9 mouse cellular contexts compared by ENCODE assay signal in the genomic region with DNA sequence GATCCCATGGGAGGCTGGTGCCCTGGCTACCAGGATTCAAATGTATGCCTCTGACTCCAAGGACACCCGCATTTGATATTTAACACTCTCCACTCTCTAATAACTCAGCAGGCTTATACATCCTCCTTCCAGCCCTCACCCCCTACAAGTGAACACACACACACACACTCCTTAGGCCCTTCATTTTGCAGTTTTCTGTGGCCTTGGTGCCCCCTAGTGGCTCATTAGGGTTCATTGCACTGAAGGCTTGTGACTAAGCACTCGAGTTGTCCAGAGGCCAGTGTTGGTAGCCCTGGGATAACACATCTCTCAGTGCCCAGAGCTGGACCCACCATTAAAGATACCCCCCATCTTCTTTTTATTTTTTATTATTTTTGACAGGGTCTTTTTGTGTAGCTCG. TPM values are rescaled to one million over a fixed set of nuclear protein-coding genes. Genes with fewer than 3 reads are reported as not detected.
DNase-seq lines count a peak whose midpoint lies in the region; ATAC-seq and TF ChIP-seq lines count a peak whose summit lies in the region.
"Had no signal": no experiment of that assay in that cellular context is flagged by ENCODE, and none has a peak within 500 bp of the region (broad histone marks: within the 10 kb centered on the region; RNA-seq: fewer than 3 reads in every experiment).

No protein-coding gene starts in this region.

- no peak overlapping the region for H3K4me3 ChIP-seq in MEL (ENCODE audit: control insufficient read depth in 1 of 2, insufficient read depth in 1 of 2, low read depth in 2 of 2, low read length in 2 of 2)
- H3K4me3 ChIP-seq in forebrain, embryonic 15.5 days, result no peak overlapping the region
- no peak overlapping the region for H3K4me3 ChIP-seq in hindbrain, embryonic 11.5 days (ENCODE audit: low read depth, low read length)

- H3K79me2 ChIP-seq in MEL (ENCODE audit: control insufficient read depth, insufficient read depth, low read length, poor library complexity), result no peaks in the 10 kb centered on the region

- H3K4me2 ChIP-seq in forebrain, embryonic 15.5 days (replicated peaks), result no peak overlapping the region
- no peak overlapping the region for H3K4me2 ChIP-seq in hindbrain, embryonic 11.5 days (replicated peaks; ENCODE audit: low read depth, low read length)

- TF ChIP-seq EP300 in MEL (IDR thresholded peaks at IDR 0.05; ENCODE audit: low read depth in 1 of 2, low read length in 2 of 2), result no peak

- WGBS in forebrain, embryonic 15.5 days, result 11% methylated on average over 3 of the region's 3 CpGs
- 12% methylated on average over 3 of the region's 3 CpGs for WGBS in hindbrain, embryonic 11.5 days

- no peak overlapping the region for H3K9ac ChIP-seq in MEL (ENCODE audit: control insufficient read depth, low read depth, low read length, poor library complexity, severe bottlenecking)
- H3K9ac ChIP-seq in forebrain, embryonic 15.5 days (replicated peaks), result no peak overlapping the region
- no peak overlapping the region for H3K9ac ChIP-seq in hindbrain, embryonic 11.5 days (ENCODE audit: low read depth, low read length)

- ATAC-seq in cerebellum, adult (ENCODE audit: insufficient number of reproducible peaks, low FRiP score, low TSS enrichment), result 0 out of 2 replicates have a peak, but pooled peaks have one; percentile 63
- peak; percentile 77 for ATAC-seq in forebrain, embryonic 15.5 days (replicated peaks)
- peak; percentile 64 for ATAC-seq in hindbrain, embryonic 11.5 days (ENCODE audit: low FRiP score)

- peak; percentile 80 for DNase-seq in MEL (ENCODE audit: low read depth, low spot score)
- peak; percentile 80 for DNase-seq in hindbrain, embryonic 11.5 days (ENCODE audit: low spot score)
- DNase-seq in layer of hippocampus, postnatal 14 days (ENCODE audit: low spot score in 2 of 2), result peak; percentile 72 to 84
- DNase-seq in lung, postnatal 14 days, result peak; percentile 70
- DNase-seq in retina, embryonic 14.5 days (ENCODE audit: low spot score), result peak; percentile 86
- DNase-seq in thymus, postnatal 25 days, result peak; percentile 58

- H3K36me3 ChIP-seq in MEL (ENCODE audit: control insufficient read depth in 1 of 2, insufficient read depth in 2 of 2, low read length in 2 of 2), result peaks cover 0 to 2% of the 10 kb centered on the region in 2 experiments; a peak in 1 of 4 replicates
- H3K36me3 ChIP-seq in forebrain, embryonic 15.5 days, result no peaks in the 10 kb centered on the region
- no peaks in the 10 kb centered on the region for H3K36me3 ChIP-seq in hindbrain, embryonic 11.5 days (ENCODE audit: control insufficient read depth, insufficient read depth, low read length)

- peak; percentile 75 to 88 (median 81) for TF ChIP-seq CTCF in MEL (IDR thresholded peaks at IDR 0.05 in 2 of 3, conservative IDR thresholded peaks at IDR 0.05 in 1 of 3; ENCODE audit: control insufficient read depth in 1 of 3, insufficient read depth in 1 of 3, low read depth in 2 of 3, low read length in 3 of 3, poor library complexity in 1 of 3, severe bottlenecking in 1 of 3)

- 0 out of 4 replicates have a peak, but pooled peaks cover 0 to 3% of the 10 kb centered on the region in 2 experiments for H3K4me1 ChIP-seq in MEL (ENCODE audit: control insufficient read depth in 1 of 2, insufficient read depth in 2 of 2, low read length in 2 of 2)
- peaks cover 5% of the 10 kb centered on the region for H3K4me1 ChIP-seq in forebrain, embryonic 15.5 days
- H3K4me1 ChIP-seq in hindbrain, embryonic 11.5 days (replicated peaks; ENCODE audit: control insufficient read depth, insufficient read depth, low read length), result no peaks in the 10 kb centered on the region

- no peaks in the 10 kb centered on the region; a peak in 1 of 4 replicates for H3K27me3 ChIP-seq in MEL (ENCODE audit: control insufficient read depth in 1 of 2, insufficient read depth in 2 of 2, low read length in 2 of 2)
- H3K27me3 ChIP-seq in forebrain, embryonic 15.5 days, result no peaks in the 10 kb centered on the region
- no peaks in the 10 kb centered on the region for H3K27me3 ChIP-seq in hindbrain, embryonic 11.5 days (ENCODE audit: control insufficient read depth, insufficient read depth, low read length)

- TF ChIP-seq RAD21 in MEL (IDR thresholded peaks at IDR 0.05; ENCODE audit: low read depth, low read length), result peak; percentile 79

- no peaks in the 10 kb centered on the region for H3K9me3 ChIP-seq in MEL (replicated peaks; ENCODE audit: insufficient read depth, low read length)
- H3K9me3 ChIP-seq in forebrain, embryonic 15.5 days, result no peaks in the 10 kb centered on the region
- H3K9me3 ChIP-seq in hindbrain, embryonic 11.5 days (ENCODE audit: control insufficient read depth, low read length), result no peaks in the 10 kb centered on the region

- TF ChIP-seq POLR2A in MEL (IDR thresholded peaks at IDR 0.05; ENCODE audit: control insufficient read depth in 1 of 2, insufficient read depth in 1 of 2, low read depth in 1 of 2, low read length in 2 of 2, poor library complexity in 1 of 2), result no peak

- H3K27ac ChIP-seq in MEL (ENCODE audit: control insufficient read depth, low read depth, low read length), result no peak overlapping the region
- H3K27ac ChIP-seq in forebrain, embryonic 15.5 days (replicated peaks), result no peak overlapping the region
- no peak overlapping the region for H3K27ac ChIP-seq in hindbrain, embryonic 11.5 days (ENCODE audit: low read depth, low read length)

TF ChIP-seq in MEL, 35 proteins besides CTCF, POLR2A, EP300 and RAD21:
- TF ChIP-seq SMC3 (IDR thresholded peaks at IDR 0.05; ENCODE audit: low read depth, low read length) (peak; percentile 78), MAZ (IDR thresholded peaks at IDR 0.05; ENCODE audit: low read depth, low read length) (no peak), RCOR1 (IDR thresholded peaks at IDR 0.05; ENCODE audit: low read depth, low read length) (no peak), ZC3H11A (IDR thresholded peaks at IDR 0.05; ENCODE audit: low read depth, low read length) (peak; percentile 43; the same call in 1 of the 2 replicates), BHLHE40 (IDR thresholded peaks at IDR 0.05; ENCODE audit: borderline replicate concordance, low read depth, low read length) (no peak), MYC (IDR thresholded peaks at IDR 0.05; ENCODE audit: low read depth, low read length) (no peak), POLR2AphosphoS2 (IDR thresholded peaks at IDR 0.05; ENCODE audit: low read length) (no peak), MAFK (IDR thresholded peaks at IDR 0.05; ENCODE audit: borderline replicate concordance, low read depth, low read length) (no peak), ETS1 (IDR thresholded peaks at IDR 0.05; ENCODE audit: low read depth, low read length) (no peak)

RNA-seq across cellular contexts. Expression of a gene that starts 4.8 kb away (rescaled TPM):
- total RNA-seq in MEL (2012; rRNA removed), result 129 TPM in 2 replicates
- 100 to 1,000 TPM; 104 to 170 TPM for polyA plus RNA-seq in MEL (2012; ENCODE audit: insufficient read depth in 1 of 2, insufficient read length in 2 of 2, low read depth in 1 of 2, low replicate concordance in 2 of 2, missing spikeins in 1 of 2)
- polyA plus RNA-seq in forebrain, embryonic 15.5 days (2015; fragmentation: Nextera tagmentation; extraction: Ambion mirVana), result 213 and 228 TPM in 2 replicates
- 203 TPM in 2 replicates for polyA plus RNA-seq in hindbrain, embryonic 11.5 days (2014; fragmentation: Nextera tagmentation; extraction: Ambion mirVana)
- 10 to 100 TPM; 61.1 to 62.6 TPM for total RNA-seq in layer of hippocampus, postnatal 14 days (2021)

RNA-seq across cellular contexts. Expression of a gene that starts 17.2 kb away (rescaled TPM):
- 0.04 TPM in 1 of 2 replicates, not detected in the other for total RNA-seq in MEL (2012; rRNA removed)
- polyA plus RNA-seq in MEL (2012; ENCODE audit: insufficient read depth in 1 of 2, insufficient read length in 2 of 2, low read depth in 1 of 2, low replicate concordance in 2 of 2, missing spikeins in 1 of 2), result under 1 TPM in 1 of 2 experiments, not detected in 1; 0.65 TPM
- polyA plus RNA-seq in forebrain, embryonic 15.5 days (2015; fragmentation: Nextera tagmentation; extraction: Ambion mirVana), result 2.6 and 3.1 TPM in 2 replicates
- polyA plus RNA-seq in hindbrain, embryonic 11.5 days (2014; fragmentation: Nextera tagmentation; extraction: Ambion mirVana), result 2.2 and 4.0 TPM in 2 replicates
- total RNA-seq in layer of hippocampus, postnatal 14 days (2021), result 1 to 10 TPM; 2.6 to 3.5 TPM

RNA-seq across cellular contexts. Expression of a gene that starts 34.3 kb away (rescaled TPM):
- total RNA-seq in MEL (2012; rRNA removed), result not detected in 2 replicates
- polyA plus RNA-seq in MEL (2012; ENCODE audit: insufficient read depth in 1 of 2, insufficient read length in 2 of 2, low read depth in 1 of 2, low replicate concordance in 2 of 2, missing spikeins in 1 of 2), result not detected
- polyA plus RNA-seq in forebrain, embryonic 15.5 days (2015; fragmentation: Nextera tagmentation; extraction: Ambion mirVana), result 0.08 TPM in 1 of 2 replicates, not detected in the other
- polyA plus RNA-seq in hindbrain, embryonic 11.5 days (2014; fragmentation: Nextera tagmentation; extraction: Ambion mirVana), result 0.06 TPM in 1 of 2 replicates, not detected in the other
- not detected for total RNA-seq in layer of hippocampus, postnatal 14 days (2021)

RNA-seq across cellular contexts. Expression of a gene that starts 43.4 kb away (rescaled TPM):
- total RNA-seq in MEL (2012; rRNA removed), result not detected in 2 replicates
- polyA plus RNA-seq in MEL (2012; ENCODE audit: insufficient read depth in 1 of 2, insufficient read length in 2 of 2, low read depth in 1 of 2, low replicate concordance in 2 of 2, missing spikeins in 1 of 2), result not detected
- not detected in 2 replicates for polyA plus RNA-seq in forebrain, embryonic 15.5 days (2015; fragmentation: Nextera tagmentation; extraction: Ambion mirVana)
- polyA plus RNA-seq in hindbrain, embryonic 11.5 days (2014; fragmentation: Nextera tagmentation; extraction: Ambion mirVana), result not detected in 2 replicates
- total RNA-seq in layer of hippocampus, postnatal 14 days (2021), result not detected
- total RNA-seq: left cerebral cortex, adult 8-10 months had no signal

RNA-seq across cellular contexts. Expression of a gene that starts 52.3 kb away (rescaled TPM):
- total RNA-seq in MEL (2012; rRNA removed), result 0.08 TPM in 1 of 2 replicates, not detected in the other
- polyA plus RNA-seq in MEL (2012; ENCODE audit: insufficient read depth in 1 of 2, insufficient read length in 2 of 2, low read depth in 1 of 2, low replicate concordance in 2 of 2, missing spikeins in 1 of 2), result not detected
- polyA plus RNA-seq in forebrain, embryonic 15.5 days (2015; fragmentation: Nextera tagmentation; extraction: Ambion mirVana), result 0.14 TPM in 1 of 2 replicates, not detected in the other
- polyA plus RNA-seq in hindbrain, embryonic 11.5 days (2014; fragmentation: Nextera tagmentation; extraction: Ambion mirVana), result not detected in 2 replicates
- total RNA-seq in layer of hippocampus, postnatal 14 days (2021), result not detected
